Mouse (Mus musculus) thymus, postnatal 25 days (tissue): ENCODE results near the gene Ap1b1.

Experiments used
- DNase-seq: peaks from one replicate; pipeline ENCODE4 v3.0.0; 2022

Ap1b1 gene

DNA sequence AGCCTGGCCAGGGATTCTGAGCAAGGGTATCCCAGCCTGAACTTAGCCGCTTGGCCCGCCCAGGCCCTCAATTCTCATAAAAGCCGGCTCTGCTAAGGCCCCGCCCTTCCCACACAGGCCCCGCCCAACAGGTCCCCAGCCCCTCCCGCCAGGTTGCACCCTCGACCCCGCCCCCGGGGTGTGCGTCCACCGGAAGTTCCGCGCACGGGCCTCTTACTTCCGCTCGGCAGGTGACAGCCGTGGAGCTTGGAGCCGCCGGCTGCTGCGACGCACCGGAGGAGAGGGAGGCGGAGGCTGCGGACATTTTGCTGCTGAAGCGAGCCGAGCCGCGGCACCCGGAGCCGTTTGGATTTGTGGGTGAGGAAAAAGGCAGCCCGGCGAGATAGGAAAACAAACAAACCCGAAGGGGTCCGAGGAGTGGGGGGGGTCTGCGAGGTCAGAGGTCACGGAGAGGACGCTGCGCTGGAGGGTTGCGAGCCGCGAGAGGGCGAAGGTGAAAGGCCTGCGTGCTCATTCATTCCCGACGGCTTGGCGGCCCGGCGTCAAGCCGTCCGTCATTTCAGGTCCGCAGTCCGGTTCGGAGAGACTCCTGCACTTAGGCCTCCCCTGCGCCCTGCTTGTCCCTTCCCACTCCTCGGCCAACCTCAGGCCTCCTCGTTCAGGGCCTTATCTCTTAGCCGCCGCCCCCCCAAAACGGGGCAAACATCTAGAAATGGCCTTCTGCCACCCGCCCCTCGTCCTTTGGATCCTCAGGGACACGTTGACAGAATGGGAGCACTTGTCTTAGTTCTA is at the start of gene Ap1b1:
Ap1b1 (plus strand) TSS at position 130 of the 792 bp plus-strand sequence.
- peak; percentile 94 for DNase-seq

DNA sequence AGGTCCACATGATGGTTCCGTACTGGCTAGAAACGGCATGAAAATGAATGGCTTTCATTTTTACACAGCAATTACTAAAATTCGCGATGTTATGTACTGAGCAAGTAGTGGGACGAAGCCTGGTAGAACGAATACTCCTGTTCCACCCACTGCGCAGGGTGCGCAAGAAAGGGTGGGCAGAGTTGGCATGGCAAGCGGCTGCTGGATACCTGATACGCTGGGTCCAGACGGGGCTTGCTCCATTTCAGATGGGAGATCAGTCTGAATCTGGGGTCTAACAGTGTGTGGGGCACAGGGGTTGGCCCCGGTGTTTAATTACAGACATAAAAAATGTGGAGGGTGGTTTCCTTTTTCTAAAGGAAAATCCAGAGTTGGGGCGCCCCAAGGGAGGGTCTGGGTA is 40.1 kb upstream of the Ap1b1 start:
- DNase-seq = no peak

DNA sequence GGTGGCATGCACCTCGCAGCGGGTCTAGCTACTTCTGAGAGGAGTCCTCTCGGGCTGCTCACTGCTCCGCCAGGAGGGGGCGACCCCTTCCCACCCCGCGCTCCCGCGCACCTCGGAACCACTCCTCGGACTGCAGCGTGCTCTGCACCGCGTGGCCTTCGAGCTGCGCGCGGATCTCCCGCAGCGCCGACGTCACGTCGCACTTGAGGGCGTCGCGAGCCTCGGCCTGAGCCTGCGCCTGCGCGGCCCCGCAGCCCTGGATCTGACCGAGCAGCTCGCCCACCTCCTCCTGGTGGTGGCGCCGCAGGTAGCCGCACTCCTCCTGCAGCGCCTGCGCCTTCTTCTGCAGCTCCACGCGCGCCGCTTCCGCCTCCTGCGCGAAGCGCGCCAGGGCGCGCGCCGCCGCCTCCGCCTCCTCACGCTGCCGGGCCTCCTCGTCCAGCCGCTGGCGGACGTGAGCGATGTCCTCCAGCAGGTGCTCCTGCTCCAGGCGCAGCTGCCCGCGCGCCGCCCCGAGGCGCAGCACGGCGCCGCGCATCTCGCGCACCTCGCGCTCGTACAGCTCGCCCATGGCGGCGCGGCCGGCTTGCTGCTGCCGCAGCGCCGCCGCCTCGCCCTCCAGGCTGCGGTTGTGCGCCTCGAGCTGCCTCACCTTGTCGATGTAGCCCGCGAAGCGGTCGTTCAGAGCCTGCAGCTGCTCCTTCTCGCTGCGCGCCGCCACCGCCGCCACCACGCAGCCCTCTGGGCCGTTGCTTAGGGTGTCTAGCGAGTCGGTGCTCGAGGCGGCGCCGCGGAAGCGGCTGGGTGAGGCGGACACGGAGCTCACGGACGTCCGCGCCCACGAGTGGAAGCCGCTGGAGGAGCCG is 39.4 kb upstream of the Ap1b1 start:
- peak; percentile 82 for DNase-seq

DNA sequence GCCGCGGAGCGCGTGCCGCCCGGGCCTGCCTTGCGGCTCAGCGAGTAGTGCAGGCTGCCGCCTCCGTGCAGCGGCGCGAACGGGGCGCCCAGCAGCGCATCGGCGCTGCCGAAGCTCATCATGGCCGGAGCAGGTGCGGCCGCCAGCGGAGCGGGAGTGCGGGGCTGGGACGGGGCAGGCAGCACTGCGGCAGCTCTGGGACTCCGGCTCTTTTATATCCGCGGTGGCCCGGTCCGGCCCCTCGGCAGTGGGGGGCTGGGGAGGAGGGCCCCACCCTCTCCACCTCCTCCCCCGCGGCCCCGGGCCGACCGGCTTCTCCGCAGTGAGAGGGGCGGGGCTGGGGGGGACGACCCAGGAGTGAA is 38.8 kb upstream of the Ap1b1 start, which contains the start of gene Nefh:
Nefh (minus strand) TSS at position 252 of the 362 bp plus-strand sequence.
- DNase-seq = no peak

DNA sequence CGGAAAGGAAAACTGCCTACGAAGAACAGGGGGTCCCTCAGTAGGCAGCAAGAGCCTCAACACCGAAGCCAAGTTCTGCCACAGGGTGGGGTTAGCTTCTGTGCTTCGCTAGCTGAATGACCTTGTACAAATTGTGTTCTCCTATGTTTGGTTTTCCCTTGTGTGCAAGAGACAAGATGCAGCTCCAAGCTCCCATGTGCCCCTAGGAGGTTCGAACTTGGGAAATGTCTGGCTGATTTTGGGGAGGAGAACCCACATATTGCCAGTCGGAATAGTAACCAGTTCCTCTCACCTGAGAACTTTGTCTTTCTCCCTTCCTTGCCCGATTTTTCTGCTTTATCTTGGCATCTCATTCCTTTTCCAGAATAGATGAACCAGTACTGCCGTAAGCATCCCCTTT is 37.8 kb upstream of the Ap1b1 start:
- no peak for DNase-seq

DNA sequence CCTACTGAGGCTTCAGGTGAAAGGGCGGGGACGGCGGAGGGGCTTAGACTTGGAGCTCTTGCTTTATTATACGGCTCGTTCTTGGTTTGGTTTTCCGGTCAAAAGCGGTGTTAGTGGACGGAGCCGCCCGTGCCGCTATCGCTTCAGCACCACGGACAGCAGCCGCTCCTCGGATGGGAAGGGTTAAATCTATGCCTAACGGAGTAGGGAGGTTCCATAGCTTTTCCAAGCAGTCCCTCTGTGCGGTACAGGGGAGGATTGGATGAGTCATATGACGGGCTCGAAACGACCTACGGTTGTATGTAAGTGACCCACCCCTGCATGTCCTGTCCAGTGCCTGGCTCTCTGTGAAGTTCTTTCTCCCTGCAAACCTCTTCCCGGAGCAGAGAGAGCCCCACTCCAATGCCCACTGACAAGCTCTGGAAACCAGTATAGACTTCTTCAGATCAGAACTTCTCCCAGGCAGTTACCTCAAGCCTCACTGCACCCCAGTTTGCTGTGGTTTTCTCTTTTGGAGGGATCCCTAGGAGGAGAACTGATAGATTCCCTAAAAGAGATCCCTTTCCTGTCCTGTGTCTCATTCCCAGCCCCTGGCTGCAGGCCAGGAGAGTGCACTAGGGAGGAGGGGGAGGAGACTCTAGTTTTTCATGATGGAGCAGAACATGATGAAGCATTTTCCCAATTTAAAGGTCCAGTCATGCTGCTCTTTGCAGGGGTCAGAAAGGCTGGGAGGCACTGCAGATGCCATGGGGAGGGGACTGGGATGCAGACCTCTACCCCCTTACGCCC is 37.2 kb upstream of the Ap1b1 start:
- peak; percentile 35 for DNase-seq

DNA sequence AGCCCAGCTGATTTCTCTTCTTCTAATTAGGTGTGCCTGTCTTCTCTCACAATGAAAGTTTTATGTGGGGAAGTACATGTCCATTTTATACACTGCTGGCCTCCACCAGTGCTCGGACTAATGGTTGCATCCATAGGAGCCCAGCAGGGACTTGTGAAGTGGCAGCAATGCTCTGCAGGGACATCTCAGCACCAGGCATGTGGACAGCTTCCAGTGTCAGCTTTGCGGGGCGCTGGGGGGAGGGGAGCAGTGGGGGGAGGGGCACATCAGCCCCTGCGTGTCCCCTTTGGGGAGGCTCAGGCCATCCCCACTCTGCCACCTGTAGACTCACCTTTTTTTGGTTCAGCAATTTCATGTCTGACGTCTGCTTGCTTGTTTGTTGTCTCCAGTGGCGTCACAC is 33.2 kb upstream of the Ap1b1 start:
- no peak for DNase-seq

DNA sequence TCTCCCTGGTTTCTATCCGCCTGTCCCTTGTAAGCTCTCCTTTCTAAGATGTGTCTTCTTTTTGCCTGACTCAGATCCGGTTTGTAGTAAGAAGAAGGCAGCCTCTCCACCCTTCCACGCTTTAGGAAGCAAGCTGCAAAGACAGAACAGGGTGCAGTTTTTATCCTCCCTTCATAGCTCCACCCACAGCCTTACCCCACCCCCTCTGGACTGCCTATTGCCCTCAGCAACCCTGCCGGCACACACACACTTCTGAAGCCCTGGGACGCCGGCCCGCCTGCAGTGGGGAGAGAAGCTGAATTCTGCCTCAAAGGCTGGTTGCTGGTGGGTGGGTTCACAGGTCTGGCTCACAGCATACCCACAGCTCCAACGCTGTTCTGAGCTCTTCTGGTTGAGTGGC is 32.7 kb upstream of the Ap1b1 start:
- no peak for DNase-seq

DNA sequence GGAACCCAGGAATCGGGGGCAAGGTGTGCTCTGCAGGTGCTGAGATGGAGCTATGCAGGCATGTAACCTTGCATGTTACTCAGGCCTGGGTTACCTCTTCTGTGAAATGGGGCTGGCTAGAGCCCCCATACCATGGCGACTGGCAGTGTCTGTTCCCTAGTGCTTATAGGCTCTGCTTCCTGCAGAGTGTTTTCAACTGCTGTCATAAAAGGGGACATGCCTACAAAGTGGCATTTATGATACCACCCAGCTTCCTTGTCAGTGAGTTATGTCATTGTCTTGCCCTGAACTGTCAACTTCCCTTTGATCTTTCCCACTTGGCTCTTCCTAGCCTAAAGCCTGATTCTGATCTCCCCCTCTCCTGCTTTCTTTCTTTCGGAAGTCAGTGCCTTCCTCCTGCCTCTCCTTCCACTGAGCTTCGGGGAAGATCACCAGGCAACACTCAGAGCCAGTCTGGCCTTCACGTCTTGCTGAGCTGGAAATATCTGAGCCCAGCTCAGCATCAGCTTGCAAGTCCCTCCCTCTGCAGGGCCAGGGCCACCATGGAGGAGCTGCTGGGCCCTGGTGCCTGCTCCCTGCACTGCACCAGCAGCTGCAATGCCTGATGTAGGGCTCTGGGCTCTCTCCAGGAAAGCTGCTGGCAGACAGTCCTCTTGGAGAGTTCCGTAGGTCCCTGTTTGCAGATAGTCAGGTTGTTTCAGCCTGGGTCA is 23.4 kb upstream of the Ap1b1 start:
- no peak for DNase-seq

DNA sequence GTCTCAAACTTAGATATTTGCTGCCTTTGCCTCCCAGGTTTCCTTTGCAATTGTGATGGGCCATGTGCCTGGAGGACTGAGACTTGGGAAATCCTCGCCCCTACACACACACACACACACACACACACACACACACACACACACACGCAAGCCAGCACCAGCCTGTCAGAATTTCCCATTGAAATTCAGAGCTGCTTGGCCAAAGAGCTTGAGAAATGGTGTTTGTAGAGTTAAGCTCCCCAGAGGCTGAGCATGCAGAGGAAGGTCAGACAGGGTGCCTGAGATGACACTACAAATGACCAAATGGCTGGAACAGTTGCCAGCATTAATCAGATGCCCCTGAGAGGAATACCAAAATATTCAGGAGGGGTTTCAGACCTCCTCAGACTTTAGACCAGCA is 20.3 kb upstream of the Ap1b1 start:
- DNase-seq = no peak

DNA sequence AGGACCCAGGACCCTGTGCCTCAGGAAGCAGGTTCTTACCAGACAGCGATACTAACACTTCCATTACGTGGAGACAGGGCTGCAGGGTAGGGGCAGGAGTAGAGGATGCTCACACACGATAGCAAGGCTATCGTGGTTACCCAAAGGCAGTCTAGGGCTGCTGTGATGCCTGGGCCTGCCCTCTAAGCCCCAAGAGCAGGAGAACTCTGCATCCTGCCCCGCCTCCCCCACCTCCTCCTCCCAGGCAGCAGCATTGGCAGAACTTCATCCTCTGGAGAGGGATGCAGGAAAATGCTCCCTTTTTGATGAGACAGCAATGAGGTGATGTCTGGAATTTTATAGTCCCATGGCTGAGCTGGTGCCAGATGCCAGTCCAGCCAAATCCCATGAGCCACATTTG is 19.7 kb upstream of the Ap1b1 start:
- no peak for DNase-seq

DNA sequence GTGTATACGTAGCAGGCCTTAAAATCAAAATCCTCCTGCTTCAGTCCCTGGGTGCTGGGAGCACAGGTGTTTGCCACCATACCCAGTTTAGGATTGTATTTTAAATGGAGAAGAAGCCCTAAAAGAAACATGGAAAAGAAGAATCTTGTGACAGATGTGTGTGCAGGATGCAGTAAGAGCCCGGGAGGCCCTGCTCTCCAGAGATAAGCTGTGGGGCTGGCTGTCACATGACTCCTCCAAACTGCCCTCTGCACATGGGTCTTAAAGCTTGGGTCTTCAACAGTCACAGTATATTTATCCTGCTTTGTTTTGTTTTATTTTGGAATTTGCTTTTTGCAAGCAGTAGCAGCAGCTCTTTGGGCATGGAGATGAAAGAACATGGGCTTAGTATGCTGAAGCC is 19.1 kb upstream of the Ap1b1 start:
- DNase-seq = no peak

DNA sequence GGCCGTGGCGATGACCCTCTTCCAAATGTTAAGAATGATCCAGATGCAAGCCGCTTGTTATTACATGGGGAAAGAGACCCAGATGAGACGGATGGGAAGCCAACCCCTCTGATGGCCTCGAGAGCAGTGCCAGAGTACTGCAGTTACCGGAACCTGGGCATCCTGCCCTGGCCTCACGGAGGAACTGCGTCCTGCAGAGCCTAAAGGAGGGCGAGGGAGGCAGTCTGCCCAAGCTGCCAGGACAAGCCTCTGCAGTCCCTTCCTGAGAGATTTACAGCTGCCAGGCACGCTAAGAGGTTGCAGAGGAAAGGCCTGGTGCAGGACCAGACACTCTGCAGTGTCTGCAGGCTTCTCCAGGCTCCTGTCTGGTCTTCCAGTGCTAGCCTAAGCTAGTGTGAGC is 18.2 kb upstream of the Ap1b1 start:
- no peak for DNase-seq

DNA sequence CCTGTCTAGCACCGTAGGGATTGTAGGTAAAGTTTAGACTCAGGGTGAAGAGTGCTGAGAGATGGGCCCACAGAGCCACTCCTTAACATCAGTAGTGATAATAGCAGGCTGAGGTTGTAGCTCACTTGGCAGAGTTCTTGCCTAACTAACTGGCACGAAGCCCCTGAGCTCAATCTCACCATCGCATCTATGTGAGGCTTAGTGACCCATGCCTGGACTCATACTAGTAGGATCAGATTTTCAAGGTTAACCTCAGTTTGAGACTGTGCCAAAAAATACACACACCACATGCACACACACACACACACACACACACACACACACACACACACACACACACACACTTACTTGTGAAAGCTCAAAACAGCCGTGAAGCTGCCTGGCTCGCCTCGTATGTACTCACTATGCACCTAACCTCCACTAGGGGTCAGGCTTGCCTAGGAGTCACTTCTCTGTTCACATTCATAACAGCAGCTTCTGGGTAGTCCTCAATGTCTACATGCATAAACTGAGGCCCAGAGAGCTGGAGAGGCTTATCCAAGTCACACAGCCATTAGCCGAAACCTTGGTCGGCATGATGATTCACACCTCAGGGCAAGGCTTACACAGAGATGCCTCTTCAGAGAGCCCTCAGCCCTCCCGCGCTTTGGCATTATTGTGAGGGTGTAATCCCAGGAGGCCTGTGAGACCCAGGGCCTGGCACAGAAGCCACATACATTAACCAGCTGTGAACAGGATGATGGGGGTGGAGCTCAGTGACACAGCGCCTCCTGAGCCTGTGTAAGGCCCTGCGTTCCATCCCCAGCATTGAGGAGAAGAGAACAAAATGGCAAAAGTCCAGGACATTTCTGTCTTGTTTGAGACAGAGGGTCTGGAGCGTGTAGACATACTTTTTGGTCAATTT is 13.4 kb upstream of the Ap1b1 start:
- DNase-seq = peak; percentile 54

DNA sequence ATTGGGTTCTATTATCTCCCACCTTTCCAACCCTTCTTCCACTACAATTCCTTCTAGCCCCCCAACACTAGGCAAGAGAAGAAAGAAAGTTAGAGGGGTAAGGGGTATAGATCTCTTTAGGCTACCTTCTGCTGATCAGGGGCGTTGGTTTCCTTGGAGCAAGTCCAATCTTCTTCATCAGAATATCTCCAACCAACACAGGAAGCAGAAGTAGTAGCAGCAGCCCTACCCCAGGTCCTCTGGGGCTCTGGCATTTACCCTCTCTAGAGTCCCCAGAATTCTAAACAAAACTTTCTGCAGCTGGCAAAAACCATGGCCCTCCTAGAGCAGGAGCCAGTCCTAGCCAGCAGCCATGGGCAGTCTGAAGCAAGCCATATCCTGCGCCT is 12.8 kb upstream of the Ap1b1 start:
- no peak for DNase-seq

DNA sequence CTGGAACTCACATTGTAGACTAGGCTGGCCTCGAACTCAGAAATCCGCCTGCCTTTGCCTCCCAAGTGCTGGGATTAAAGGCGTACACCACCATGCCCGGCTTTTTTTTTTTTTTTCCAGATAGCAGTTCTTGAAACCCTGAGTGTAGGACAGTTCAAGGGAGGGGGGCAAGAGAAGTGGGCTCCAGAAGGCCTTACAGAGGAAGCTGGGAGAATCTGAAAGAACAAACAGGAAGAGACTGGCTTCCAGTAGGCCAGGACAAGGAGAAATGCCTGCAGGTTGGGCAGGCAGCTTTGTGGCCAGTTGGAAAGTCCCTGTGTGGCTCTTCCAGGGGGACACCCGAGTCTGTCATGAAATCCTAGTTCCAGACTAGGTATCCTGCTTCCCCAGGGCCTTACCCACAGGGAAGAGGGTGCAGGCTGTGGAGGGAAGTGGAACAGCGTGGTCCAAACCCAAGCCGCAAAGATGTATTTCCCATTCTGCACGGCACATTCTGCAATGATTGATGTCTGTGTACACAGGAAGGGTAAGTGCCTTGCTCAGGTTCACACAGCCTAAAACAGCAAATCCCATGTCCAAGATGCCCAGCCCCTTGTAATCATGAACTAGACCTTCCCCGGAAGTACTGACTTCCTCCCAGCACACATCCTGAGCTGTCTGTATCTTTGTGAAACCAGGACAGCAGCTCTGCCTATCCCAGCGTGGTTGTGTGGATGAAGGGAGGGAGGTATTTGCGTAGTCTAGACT is 12.1 kb upstream of the Ap1b1 start:
- DNase-seq = no peak

DNA sequence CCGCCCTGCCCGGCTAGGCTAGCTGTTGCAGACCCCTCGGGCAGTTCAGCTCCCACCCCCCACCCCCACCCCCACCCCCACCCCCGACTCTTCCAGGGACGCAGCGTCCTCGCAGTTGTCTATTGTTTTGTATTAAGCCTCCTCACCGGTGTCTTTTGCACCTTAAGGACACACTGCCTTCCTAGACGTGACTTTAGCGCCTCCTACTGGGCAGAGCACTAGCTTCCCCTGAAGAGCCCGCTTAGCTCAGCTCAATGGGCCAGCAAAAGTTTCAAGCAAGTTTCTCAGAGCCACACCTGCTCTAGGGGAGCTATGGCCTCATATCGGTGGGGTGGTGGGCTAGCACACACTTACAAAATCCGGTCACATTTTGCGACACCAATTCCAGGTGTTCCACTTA is 11.0 kb upstream of the Ap1b1 start:
- DNase-seq = peak; percentile 80

DNA sequence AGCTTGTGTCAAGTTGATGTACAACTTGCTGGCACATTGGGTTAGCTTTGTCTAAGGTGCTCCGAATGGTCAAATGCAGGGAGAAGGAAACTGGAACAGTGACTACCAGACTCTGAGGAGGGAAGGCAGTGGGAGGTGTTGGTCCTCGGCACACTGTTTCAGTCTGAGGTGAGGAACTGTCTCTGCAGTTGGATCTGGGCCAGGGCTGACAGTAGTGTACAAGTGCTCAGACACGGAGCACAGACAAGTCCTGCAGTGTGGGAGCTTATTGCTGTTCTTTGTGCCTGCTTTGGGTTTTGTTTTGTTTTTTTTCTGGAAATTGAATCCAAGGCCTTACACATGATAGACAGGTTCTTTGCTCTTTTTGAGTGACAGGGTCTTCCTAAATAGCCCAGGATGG is 3.6 kb upstream of the Ap1b1 start:
- no peak for DNase-seq

DNA sequence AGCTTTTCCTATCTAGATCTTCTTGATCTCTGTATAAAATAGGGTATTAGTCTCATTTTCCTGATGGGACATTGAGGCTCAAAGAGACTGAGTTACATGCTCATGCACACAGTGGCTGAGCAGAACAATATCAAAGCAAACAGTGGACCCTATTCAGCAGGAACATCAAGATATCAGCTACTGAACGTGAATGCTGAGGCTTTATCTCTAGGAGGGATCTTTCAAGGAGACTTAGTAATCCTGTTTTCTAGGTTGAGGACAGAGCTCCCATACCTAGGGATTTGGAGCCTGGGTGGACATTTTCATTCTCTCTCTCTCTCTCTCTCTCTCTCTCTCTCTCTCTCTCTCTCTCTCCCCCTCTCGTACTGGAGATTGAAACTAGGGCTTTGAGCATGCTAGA is 3.1 kb upstream of the Ap1b1 start:
- no peak for DNase-seq

DNA sequence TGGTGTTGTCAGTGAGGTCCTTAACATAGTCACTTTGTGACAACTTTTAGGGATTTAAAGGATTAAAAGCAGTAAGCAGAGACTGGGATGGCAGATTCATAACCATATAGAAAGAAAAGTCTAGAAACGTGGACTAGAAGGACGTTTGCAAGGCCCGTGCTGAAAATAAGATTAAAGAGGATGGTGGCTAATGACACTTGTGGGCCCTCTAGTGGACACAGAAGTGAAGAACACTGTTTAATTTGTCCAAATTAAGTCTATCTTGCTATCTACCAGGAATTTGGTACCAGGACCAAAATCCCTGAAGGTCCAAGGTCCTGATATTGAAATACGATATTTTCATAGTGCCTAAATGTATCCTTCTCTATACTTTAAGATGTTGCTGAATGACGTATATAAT is 2.4 kb upstream of the Ap1b1 start:
- no peak for DNase-seq

DNA sequence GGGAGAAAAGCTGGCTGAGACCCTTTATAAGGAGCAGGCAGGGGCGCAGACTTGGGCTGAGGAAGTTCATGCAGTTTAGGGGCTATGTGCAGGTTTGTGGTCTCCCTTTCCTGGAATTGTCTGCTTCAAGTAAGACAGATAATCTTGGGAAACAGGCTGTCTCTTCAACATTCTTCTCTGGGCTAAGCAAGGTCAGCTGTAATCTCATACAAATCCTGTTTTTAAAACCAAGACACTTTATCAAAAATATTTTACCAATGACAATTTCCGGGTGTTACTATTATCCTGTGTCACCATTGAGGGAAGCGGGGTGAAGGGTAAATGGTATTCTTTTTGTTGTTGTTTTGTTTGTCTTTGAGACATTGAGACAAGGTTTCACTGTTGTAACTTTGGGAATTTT is 1.8 kb upstream of the Ap1b1 start:
- no peak for DNase-seq
